Mouse (Mus musculus): Measurements from ENCODE around the gene Gm8897.
"Not testable (repeated sequence)": the region's sequence is repeated elsewhere in the genome, so short reads cannot be mapped to it uniquely, and the experiment has no call there.

Gene Gm8897

DNA sequence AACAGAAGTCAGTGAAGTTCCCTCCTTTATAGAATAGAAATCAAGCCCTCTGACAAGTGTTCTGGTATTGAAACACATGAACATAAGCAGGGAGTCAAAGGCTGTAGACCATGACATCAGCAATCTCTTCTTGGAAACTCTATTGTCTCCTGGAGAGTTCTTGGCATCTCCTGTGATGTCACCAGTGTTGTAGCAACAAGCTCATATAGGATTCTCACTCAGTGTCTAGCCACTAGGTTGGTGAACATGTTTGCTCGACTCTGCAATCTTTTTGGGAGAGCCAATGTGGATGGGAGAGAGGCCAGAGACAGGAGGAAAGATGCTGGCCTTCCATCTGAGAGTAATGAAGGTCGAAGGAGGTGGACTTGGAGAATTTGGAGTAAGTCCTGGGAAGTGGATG, at the start of gene Gm8897:
Gm8897 (plus strand) TSS at position 301 of the 400 bp plus-strand sequence.
- DNase-seq (ENCODE audit: low spot score): not testable (repeated sequence)

DNA sequence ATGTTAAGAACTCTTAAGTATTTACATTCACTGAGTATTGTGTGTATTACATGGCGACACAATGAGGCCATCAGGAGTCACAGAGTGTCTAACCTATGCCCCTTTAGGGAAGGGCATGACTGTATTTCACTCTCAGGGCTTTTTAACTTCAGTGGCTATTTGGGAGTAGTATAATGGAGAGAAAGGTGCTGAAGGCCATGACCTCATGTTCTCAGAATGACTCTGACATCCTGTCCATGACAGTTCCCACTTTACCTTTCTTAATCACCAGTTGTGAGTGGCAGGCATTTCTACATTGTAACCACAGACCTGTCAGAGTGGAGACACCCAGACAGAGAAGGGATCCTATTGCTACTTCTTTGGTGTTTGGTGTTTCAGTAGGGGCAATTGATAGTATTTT, 473 bp downstream of the Gm8897 start:
- not testable (repeated sequence) for DNase-seq (ENCODE audit: low spot score)
